Mouse (Mus musculus): ENCODE measurements at regions not wholly inside any gene's neighbourhood (a gene's known extent, or its start where the extent isn't known, plus 50 kb on each side); places are given as distances from the start of the nearest gene placed in this dataset.

- TF ChIP-seq CTCF (conservative IDR thresholded peaks at IDR 0.05; ENCODE audit: insufficient read depth, insufficient read length, low read depth, low read length) (0 out of 2 replicates have a peak, but pooled peaks have one; percentile 1), POLR2A (IDR thresholded peaks at IDR 0.05; ENCODE audit: low read depth, low read length) (no peak)
Observed at GRCm38 (mm10) chr4:127678437-127678836, 292.3 kb downstream of the CK137956 start.

Data from kidney, adult 2 months (tissue).